Mouse (Mus musculus) cerebellum, adult 9-10 months (tissue): Measurements from ENCODE around the gene Grin2b.
"Not testable (repeated sequence)": the region's sequence is repeated elsewhere in the genome, so short reads cannot be mapped to it uniquely, and the experiment has no call there.

Source experiments
- DNase-seq: peaks from one replicate; pipeline ENCODE4 v3.0.0; 2022

Gene Grin2b

GRCm38 (mm10) chr6:135789603-135790170, 383.6 kb downstream of the Grin2b start:
- DNase-seq: no peak

- no peak for DNase-seq
Observed at GRCm38 (mm10) chr6:135774670-135775069, 398.6 kb downstream of the Grin2b start.

- no peak for DNase-seq
Observed at GRCm38 (mm10) chr6:135767572-135767971, 405.7 kb downstream of the Grin2b start.

- no peak for DNase-seq
Observed at GRCm38 (mm10) chr6:135758735-135759134, 414.6 kb downstream of the Grin2b start.

GRCm38 (mm10) chr6:135756075-135756474, 417.2 kb downstream of the Grin2b start:
- no peak for DNase-seq

GRCm38 (mm10) chr6:135748412-135749076, 424.8 kb downstream of the Grin2b start:
- DNase-seq: no peak

GRCm38 (mm10) chr6:135745606-135746005, 427.7 kb downstream of the Grin2b start:
- no peak for DNase-seq

GRCm38 (mm10) chr6:135734227-135734732, 439.0 kb downstream of the Grin2b start:
- peak; percentile 34 for DNase-seq

GRCm38 (mm10) chr6:135727106-135727505, 446.2 kb downstream of the Grin2b start:
- peak; percentile 45 for DNase-seq

GRCm38 (mm10) chr6:135721706-135722105, 451.6 kb downstream of the Grin2b start:
- DNase-seq: no peak

GRCm38 (mm10) chr6:135714906-135715305, 458.4 kb downstream of the Grin2b start:
- no peak for DNase-seq

- no peak for DNase-seq
Observed at GRCm38 (mm10) chr6:135714236-135714635, 459.1 kb downstream of the Grin2b start.

GRCm38 (mm10) chr6:135713716-135714115, 459.6 kb downstream of the Grin2b start:
- no peak for DNase-seq

- not testable (repeated sequence) for DNase-seq
Observed at GRCm38 (mm10) chr6:135706850-135707522, 466.3 kb downstream of the Grin2b start.

- DNase-seq: no peak
Observed at GRCm38 (mm10) chr6:135703655-135704054, 469.7 kb downstream of the Grin2b start.

- DNase-seq: no peak
Observed at GRCm38 (mm10) chr6:135701361-135701760, 471.9 kb downstream of the Grin2b start.

GRCm38 (mm10) chr6:135700717-135701345, 472.5 kb downstream of the Grin2b start:
- no peak for DNase-seq

GRCm38 (mm10) chr6:135692533-135692932, 480.8 kb downstream of the Grin2b start:
- DNase-seq: no peak

- no peak for DNase-seq
Observed at GRCm38 (mm10) chr6:135691561-135691960, 481.8 kb downstream of the Grin2b start.

- no peak for DNase-seq
Observed at GRCm38 (mm10) chr6:135687926-135688325, 485.4 kb downstream of the Grin2b start.

GRCm38 (mm10) chr6:135684206-135684605, 489.1 kb downstream of the Grin2b start:
- no peak for DNase-seq

GRCm38 (mm10) chr6:135681423-135681822, 491.9 kb downstream of the Grin2b start:
- not testable (repeated sequence) for DNase-seq

- DNase-seq: no peak
Observed at GRCm38 (mm10) chr6:135680105-135680710, 493.1 kb downstream of the Grin2b start.
